Mouse (Mus musculus) E14TG2a.4 (cell line): Measurements from ENCODE around the gene Abhd2.

Experiments
- CTCF ChIP-seq: conservative IDR thresholded peaks from 2 replicates; pipeline ENCODE4 v1.5.1; 2014; ENCODE audit warnings: low read length
- NANOG ChIP-seq: IDR thresholded peaks from 2 replicates; pipeline ENCODE4 v1.6.1; 2014; ENCODE audit warnings: borderline replicate concordance, low read length, mixed read lengths

- TF ChIP-seq CTCF (peak; percentile 85), NANOG (no peak)
Measured at GRCm38 (mm10) chr7:79349738-79350386, 76.9 kb downstream of the Abhd2 start.
